Mouse (Mus musculus): Measurements from ENCODE around the gene Zfp612.

The Zfp612 gene

GRCm38 (mm10) chr8:110135515-110135914, 56.0 kb downstream of the Zfp612 start:
- no peak for DNase-seq

- no peak for DNase-seq
Observed at GRCm38 (mm10) chr8:110140156-110140555, 60.6 kb downstream of the Zfp612 start.

GRCm38 (mm10) chr8:110140770-110141169, 61.2 kb downstream of the Zfp612 start:
- DNase-seq: no peak
